In genomic region chr5:29583880-29584595, GRCm38 (mm10) we compare ENCODE assay signal across 18 mouse cellular contexts. TPM values are rescaled to one million over a fixed set of nuclear protein-coding genes. Genes with fewer than 3 reads are reported as not detected.
DNase-seq lines count a peak whose midpoint lies in the region; ATAC-seq and TF ChIP-seq lines count a peak whose summit lies in the region.
"Had no signal": no experiment of that assay in that cellular context is flagged by ENCODE, and none has a peak within 500 bp of the region (broad histone marks: within the 10 kb centered on the region; RNA-seq: fewer than 3 reads in every experiment).

No protein-coding gene starts in this region.

- H3K27ac ChIP-seq in forebrain, embryonic 15.5 days (replicated peaks) = peak overlapping the region; percentile 19; the same call in 1 of the 2 replicates
- H3K27ac ChIP-seq in forebrain, embryonic 16.5 days (ENCODE audit: low read length) = no peak overlapping the region
- no peak overlapping the region for H3K27ac ChIP-seq in kidney, adult 2 months (ENCODE audit: insufficient read depth, low read depth, low read length)
- H3K27ac ChIP-seq in lung, embryonic 16.5 days (ENCODE audit: low read length) = no peak overlapping the region
- H3K27ac ChIP-seq: gastrocnemius, adult 2 months; intestine, embryonic 15.5 days had no signal

- H3K27me3 ChIP-seq in forebrain, embryonic 15.5 days = no peaks in the 10 kb centered on the region
- no peaks in the 10 kb centered on the region for H3K27me3 ChIP-seq in forebrain, embryonic 16.5 days (replicated peaks; ENCODE audit: control insufficient read depth, insufficient read depth, low read length)
- no peaks in the 10 kb centered on the region for H3K27me3 ChIP-seq in kidney, adult 2 months (replicated peaks; ENCODE audit: control insufficient read depth, insufficient read depth, low read length)
- no peaks in the 10 kb centered on the region for H3K27me3 ChIP-seq in lung, embryonic 16.5 days (ENCODE audit: control insufficient read depth, insufficient read depth, low read depth, low read length)
- H3K27me3 ChIP-seq: intestine, embryonic 15.5 days; megakaryocyte, embryonic 14.5 days had no signal

- ATAC-seq in forebrain, embryonic 15.5 days (replicated peaks) = no peak
- ATAC-seq in forebrain, embryonic 16.5 days = no peak
- peak; percentile 56 for ATAC-seq in lung, embryonic 16.5 days (ENCODE audit: low read depth)
- ATAC-seq: CD4-positive, CD25-positive, alpha-beta regulatory T cell, adult 4 months; intestine, embryonic 15.5 days had no signal

- no peaks in the 10 kb centered on the region for H3K36me3 ChIP-seq in forebrain, embryonic 15.5 days
- peaks cover 4% of the 10 kb centered on the region; the same call in 1 of the 2 replicates for H3K36me3 ChIP-seq in forebrain, embryonic 16.5 days (ENCODE audit: control insufficient read depth, insufficient read depth)
- H3K36me3 ChIP-seq in kidney, adult 2 months (ENCODE audit: control insufficient read depth, insufficient read depth, low read length) = no peaks in the 10 kb centered on the region; the same call in 1 of the 2 replicates
- H3K36me3 ChIP-seq in lung, embryonic 16.5 days (ENCODE audit: control insufficient read depth, insufficient read depth, low read length) = peaks cover 3% of the 10 kb centered on the region; the same call in 1 of the 2 replicates

- WGBS in forebrain, embryonic 15.5 days = 86% methylated on average over 2 of the region's 2 CpGs
- WGBS in forebrain, embryonic 16.5 days = 71% methylated on average over 2 of the region's 2 CpGs
- 58% methylated on average over 2 of the region's 2 CpGs for WGBS in kidney, adult 2 months
- WGBS in lung, embryonic 16.5 days = 67% methylated on average over 2 of the region's 2 CpGs

- no peak overlapping the region for H3K4me2 ChIP-seq in forebrain, embryonic 15.5 days (replicated peaks)
- no peak overlapping the region for H3K4me2 ChIP-seq in forebrain, embryonic 16.5 days (ENCODE audit: low read length)
- H3K4me2 ChIP-seq in lung, embryonic 16.5 days (ENCODE audit: low read depth, low read length) = no peak overlapping the region
- H3K4me2 ChIP-seq: heart, embryonic 11.5 days; intestine, embryonic 15.5 days had no signal

- DNase-seq in kidney, adult 2 months = peak; percentile 10
- no peak for DNase-seq in kidney, postnatal 10 days
- no peak for DNase-seq in lung, postnatal 36 days
- no peak for DNase-seq in embryo, embryonic 10.5 days (ENCODE audit: low spot score)
- DNase-seq: gastrocnemius, adult 2 months; layer of hippocampus, adult 9-11 months; lung, adult 18-20 months; right cerebral cortex, postnatal 4 days; thymus, postnatal 25 days had no signal

- no peak for TF ChIP-seq POLR2A in kidney, adult 2 months (IDR thresholded peaks at IDR 0.05; ENCODE audit: low read depth, low read length)

- no peaks in the 10 kb centered on the region for H3K9me3 ChIP-seq in forebrain, embryonic 15.5 days
- H3K9me3 ChIP-seq in forebrain, embryonic 16.5 days (ENCODE audit: control insufficient read depth, low read length) = no peaks in the 10 kb centered on the region
- no peaks in the 10 kb centered on the region for H3K9me3 ChIP-seq in lung, embryonic 16.5 days (ENCODE audit: control insufficient read depth, low read length)
- H3K9me3 ChIP-seq: intestine, embryonic 15.5 days; megakaryocyte, embryonic 14.5 days had no signal

- no peak overlapping the region for H3K9ac ChIP-seq in forebrain, embryonic 15.5 days (replicated peaks)
- H3K9ac ChIP-seq in forebrain, embryonic 16.5 days (replicated peaks; ENCODE audit: low read depth, low read length) = no peak overlapping the region
- H3K9ac ChIP-seq in lung, embryonic 16.5 days (ENCODE audit: low read length) = no peak overlapping the region
- H3K9ac ChIP-seq: intestine, embryonic 15.5 days had no signal

- TF ChIP-seq CTCF in kidney, adult 2 months (conservative IDR thresholded peaks at IDR 0.05; ENCODE audit: insufficient read depth, insufficient read length, low read depth, low read length) = no peak

- H3K4me1 ChIP-seq in forebrain, embryonic 15.5 days = peaks cover 8% of the 10 kb centered on the region; the same call in 1 of the 2 replicates
- H3K4me1 ChIP-seq in forebrain, embryonic 16.5 days (replicated peaks; ENCODE audit: control insufficient read depth, insufficient read depth, low read length) = 0 out of 2 replicates have a peak, but pooled peaks cover 4% of the 10 kb centered on the region
- H3K4me1 ChIP-seq in kidney, adult 2 months (ENCODE audit: control insufficient read depth, insufficient read depth, low read length) = no peaks in the 10 kb centered on the region; the same call in 1 of the 2 replicates
- peaks cover 7% of the 10 kb centered on the region; the same call in 1 of the 2 replicates for H3K4me1 ChIP-seq in lung, embryonic 16.5 days (replicated peaks; ENCODE audit: control insufficient read depth, insufficient read depth, low read length)
- H3K4me1 ChIP-seq: intestine, embryonic 15.5 days had no signal

- no peak overlapping the region for H3K4me3 ChIP-seq in forebrain, embryonic 15.5 days
- H3K4me3 ChIP-seq in forebrain, embryonic 16.5 days (replicated peaks; ENCODE audit: low read length) = no peak overlapping the region
- no peak overlapping the region for H3K4me3 ChIP-seq in kidney, adult 2 months (ENCODE audit: insufficient read depth, low read depth, low read length)
- no peak overlapping the region for H3K4me3 ChIP-seq in lung, embryonic 16.5 days (ENCODE audit: low read length)
- H3K4me3 ChIP-seq: erythroblast, embryonic 14.5 days; gastrocnemius, adult 2 months; intestine, embryonic 15.5 days; megakaryocyte, embryonic 14.5 days; myocyte had no signal

RNA-seq across cellular contexts. Expression of gene Ube3c, which starts 15.0 kb away (rescaled TPM):
- 40.0 and 40.2 TPM in 2 replicates for polyA plus RNA-seq in forebrain, embryonic 15.5 days (2015; fragmentation: Nextera tagmentation; extraction: Ambion mirVana)
- 31.6 and 32.8 TPM in 2 replicates for polyA plus RNA-seq in forebrain, embryonic 16.5 days (2015; fragmentation: Nextera tagmentation; extraction: Ambion mirVana)
- 15.0 and 16.7 TPM in 2 replicates for polyA plus RNA-seq in kidney, adult 2 months (2012; rRNA removed)
- 10.6 and 11.1 TPM in 2 replicates for polyA plus RNA-seq in lung, embryonic 16.5 days (2015; fragmentation: Nextera tagmentation; extraction: Ambion mirVana)
